Mouse (Mus musculus): ENCODE data around the gene Ocrl.

- TF ChIP-seq CTCF (conservative IDR thresholded peaks at IDR 0.05; ENCODE audit: low read length) = no peak
- TF ChIP-seq NANOG (IDR thresholded peaks at IDR 0.05; ENCODE audit: borderline replicate concordance, low read length) = no peak
Measured at GRCm38 (mm10) chrX:47920541-47920940, 8.4 kb downstream of the Ocrl start.
